Mouse (Mus musculus): ENCODE results near the gene Cdk5rap2.

The Cdk5rap2 gene

GRCm38 (mm10) chr4:70260419-70260807, 149.8 kb downstream of the Cdk5rap2 start:
- no peak for DNase-seq (ENCODE audit: low spot score)

- no peak for DNase-seq (ENCODE audit: low spot score)
Observed at GRCm38 (mm10) chr4:70259726-70260418, 150.4 kb downstream of the Cdk5rap2 start.

GRCm38 (mm10) chr4:70258826-70259225, 151.4 kb downstream of the Cdk5rap2 start:
- no peak for DNase-seq (ENCODE audit: low spot score)

- DNase-seq (ENCODE audit: low spot score), result no peak
Observed at GRCm38 (mm10) chr4:70258205-70258604, 152.0 kb downstream of the Cdk5rap2 start.

- no peak for DNase-seq (ENCODE audit: low spot score)
Observed at GRCm38 (mm10) chr4:70251782-70252181, 158.5 kb downstream of the Cdk5rap2 start.

GRCm38 (mm10) chr4:70245706-70246105, 164.5 kb downstream of the Cdk5rap2 start:
- DNase-seq (ENCODE audit: low spot score), result no peak

- DNase-seq (ENCODE audit: low spot score), result no peak
Observed at GRCm38 (mm10) chr4:70243561-70244120, 166.6 kb downstream of the Cdk5rap2 start.

- DNase-seq (ENCODE audit: low spot score), result no peak
Observed at GRCm38 (mm10) chr4:70239731-70240130, 170.5 kb downstream of the Cdk5rap2 start.

GRCm38 (mm10) chr4:70238862-70239261, 171.4 kb downstream of the Cdk5rap2 start:
- DNase-seq (ENCODE audit: low spot score), result no peak

GRCm38 (mm10) chr4:70232383-70232782, 177.9 kb downstream of the Cdk5rap2 start:
- no peak for DNase-seq (ENCODE audit: low spot score)

GRCm38 (mm10) chr4:70229874-70230273, 180.4 kb downstream of the Cdk5rap2 start:
- DNase-seq (ENCODE audit: low spot score), result no peak

GRCm38 (mm10) chr4:70228350-70228749, 181.9 kb downstream of the Cdk5rap2 start:
- DNase-seq (ENCODE audit: low spot score), result no peak

- no peak for DNase-seq (ENCODE audit: low spot score)
Observed at GRCm38 (mm10) chr4:70227667-70228066, 182.6 kb downstream of the Cdk5rap2 start.

- no peak for DNase-seq (ENCODE audit: low spot score)
Observed at GRCm38 (mm10) chr4:70224503-70224902, 185.7 kb downstream of the Cdk5rap2 start.

GRCm38 (mm10) chr4:70221878-70222277, 188.4 kb downstream of the Cdk5rap2 start:
- DNase-seq (ENCODE audit: low spot score), result no peak

- no peak for DNase-seq (ENCODE audit: low spot score)
Observed at GRCm38 (mm10) chr4:70221370-70221769, 188.9 kb downstream of the Cdk5rap2 start.

- peak; percentile 29 for DNase-seq (ENCODE audit: low spot score)
Observed at GRCm38 (mm10) chr4:70220277-70221180, 189.7 kb downstream of the Cdk5rap2 start.

GRCm38 (mm10) chr4:70219776-70220175, 190.5 kb downstream of the Cdk5rap2 start:
- no peak for DNase-seq (ENCODE audit: low spot score)

GRCm38 (mm10) chr4:70185971-70186370, 224.3 kb downstream of the Cdk5rap2 start:
- DNase-seq (ENCODE audit: low spot score), result no peak
